Mouse (Mus musculus) MEL (cell line): ENCODE measurements around the gene Slc9b2. TPM values are rescaled to one million over a fixed set of nuclear protein-coding genes. Genes with fewer than 3 reads are reported as not detected.

Experiments used
- DNase-seq: peaks from one replicate; pipeline ENCODE4 v3.0.0; 2011; ENCODE audit warnings: low read depth, low spot score
- H3K27ac ChIP-seq: 2 replicates; pipeline ENCODE4 v1.5.1; 2012; ENCODE audit warnings: low read depth, mild to moderate bottlenecking, control low read depth, low read length, moderate library complexity; ENCODE audit not compliant: control insufficient read depth
- H3K27me3 ChIP-seq, 2 experiments: fragments of 150-350 bp in 1 of 2; sonication (generic) in 1 of 2; 2 replicates each; pipeline ENCODE4 v1.6.1; 2012; ENCODE audit warnings: low read length in 2 of 2, mild to moderate bottlenecking in 2 of 2, improper control_type of control experiment in 1 of 2, moderate library complexity in 1 of 2; ENCODE audit not compliant: insufficient read depth in 2 of 2, control insufficient read depth in 1 of 2
- H3K36me3 ChIP-seq, 2 experiments: 2 replicates each; pipeline ENCODE4 v1.6.1; 2012 to 2014; ENCODE audit warnings: low read length in 2 of 2, improper control_type of control experiment in 1 of 2, inconsistent platforms in 1 of 2, mild to moderate bottlenecking in 1 of 2; ENCODE audit not compliant: insufficient read depth in 2 of 2, control insufficient read depth in 1 of 2
- H3K4me1 ChIP-seq, 2 experiments: fragments of 150-350 bp in 1 of 2; sonication (generic) in 1 of 2; 2 replicates each; pipeline ENCODE4 v1.6.1; 2012; ENCODE audit warnings: low read length in 2 of 2, improper control_type of control experiment in 1 of 2, mild to moderate bottlenecking in 1 of 2; ENCODE audit not compliant: insufficient read depth in 2 of 2, control insufficient read depth in 1 of 2
- H3K4me3 ChIP-seq, 2 experiments: fragments of 150-350 bp in 1 of 2; sonication (generic) in 1 of 2; 2 replicates each; pipeline ENCODE4 v1.5.1; 2012; ENCODE audit warnings: low read depth in 2 of 2, low read length in 2 of 2, mild to moderate bottlenecking in 2 of 2, moderate library complexity in 2 of 2, control low read depth in 1 of 2, improper control_type of control experiment in 1 of 2; ENCODE audit not compliant: control insufficient read depth in 1 of 2, insufficient read depth in 1 of 2
- H3K79me2 ChIP-seq: 2 replicates; pipeline ENCODE4 v1.6.1; 2012; ENCODE audit warnings: mild to moderate bottlenecking, low read length, moderate library complexity; ENCODE audit not compliant: control insufficient read depth, poor library complexity, insufficient read depth
- H3K9ac ChIP-seq: 2 replicates; pipeline ENCODE4 v1.6.1; 2012; ENCODE audit warnings: low read depth, mild to moderate bottlenecking, control low read depth, low read length, moderate library complexity; ENCODE audit not compliant: control insufficient read depth, poor library complexity, severe bottlenecking
- H3K9me3 ChIP-seq: fragments of 150-350 bp; sonication (generic); replicated peaks from 2 replicates; pipeline ENCODE4 v1.6.1; 2012; ENCODE audit warnings: mild to moderate bottlenecking, low read length, improper control_type of control experiment, moderate library complexity; ENCODE audit not compliant: insufficient read depth
- E2F4 ChIP-seq: IDR thresholded peaks from 2 replicates; pipeline ENCODE4 v1.6.1; 2011; ENCODE audit warnings: low read depth, low read length, improper control_type of control experiment, borderline replicate concordance
- ELF1 ChIP-seq: IDR thresholded peaks from 2 replicates; pipeline ENCODE4 v1.6.1; 2014; ENCODE audit warnings: low read depth, mild to moderate bottlenecking, inconsistent platforms, low read length, improper control_type of control experiment, moderate library complexity
- EP300 ChIP-seq, 2 experiments: IDR thresholded peaks; 2 replicates each; pipeline ENCODE4 v1.6.1; 2011; ENCODE audit warnings: improper control_type of control experiment in 2 of 2, low read length in 2 of 2, low read depth in 1 of 2, mild to moderate bottlenecking in 1 of 2
- ETS1 ChIP-seq: IDR thresholded peaks from 2 replicates; pipeline ENCODE4 v1.6.1; 2012; ENCODE audit warnings: low read depth, mild to moderate bottlenecking, inconsistent platforms, low read length, improper control_type of control experiment, moderate library complexity
- GABPA ChIP-seq: IDR thresholded peaks from 2 replicates; pipeline ENCODE4 v1.6.1; 2012; ENCODE audit warnings: low read depth, mild to moderate bottlenecking, inconsistent platforms, low read length, improper control_type of control experiment, moderate library complexity
- HCFC1 ChIP-seq: IDR thresholded peaks from 2 replicates; pipeline ENCODE4 v1.6.1; 2012; ENCODE audit warnings: low read depth, mild to moderate bottlenecking, inconsistent platforms, low read length, improper control_type of control experiment, moderate library complexity
- JUND ChIP-seq: IDR thresholded peaks from 2 replicates; pipeline ENCODE4 v1.6.1; 2011; ENCODE audit warnings: low read depth, mild to moderate bottlenecking, improper control_type of control experiment, low read length
- KAT2A ChIP-seq: conservative IDR thresholded peaks from 2 replicates; pipeline ENCODE4 v1.6.1; 2012; ENCODE audit warnings: low read depth, low read length, improper control_type of control experiment, inconsistent platforms
- MAX ChIP-seq: IDR thresholded peaks from 2 replicates; pipeline ENCODE4 v1.6.1; 2011; ENCODE audit warnings: low read length, improper control_type of control experiment
- MAZ ChIP-seq: IDR thresholded peaks from 2 replicates; pipeline ENCODE4 v1.6.1; 2012; ENCODE audit warnings: low read depth, mild to moderate bottlenecking, inconsistent platforms, low read length, improper control_type of control experiment
- MEF2A ChIP-seq: IDR thresholded peaks from 2 replicates; pipeline ENCODE4 v1.6.1; 2014; ENCODE audit warnings: low read depth, mild to moderate bottlenecking, inconsistent platforms, low read length, improper control_type of control experiment; ENCODE audit not compliant: poor library complexity, insufficient replicate concordance, severe bottlenecking; ENCODE audit errors: extremely low read depth
- MXI1 ChIP-seq: IDR thresholded peaks from 2 replicates; pipeline ENCODE4 v1.6.1; 2011; ENCODE audit warnings: mild to moderate bottlenecking, low read depth, low read length, improper control_type of control experiment
- NRF1 ChIP-seq: IDR thresholded peaks from 2 replicates; pipeline ENCODE4 v1.6.1; 2014; ENCODE audit warnings: low read depth, mild to moderate bottlenecking, inconsistent platforms, low read length, improper control_type of control experiment, moderate library complexity; ENCODE audit not compliant: poor library complexity, insufficient read depth, severe bottlenecking
- POLR2AphosphoS2 ChIP-seq: IDR thresholded peaks from 2 replicates; pipeline ENCODE4 v1.6.1; 2011; ENCODE audit warnings: low read length, improper control_type of control experiment
- POLR2AphosphoS5 ChIP-seq: IDR thresholded peaks from 2 replicates; pipeline ENCODE4 v1.6.1; 2012; ENCODE audit warnings: low read depth, borderline replicate concordance, mild to moderate bottlenecking, inconsistent platforms, low read length, moderate library complexity, mixed read lengths
- RAD21 ChIP-seq: IDR thresholded peaks from 2 replicates; pipeline ENCODE4 v1.6.1; 2011; ENCODE audit warnings: mild to moderate bottlenecking, low read depth, low read length, improper control_type of control experiment
- SIN3A ChIP-seq: IDR thresholded peaks from 2 replicates; pipeline ENCODE4 v1.6.1; 2012; ENCODE audit warnings: low read length, improper control_type of control experiment, inconsistent platforms
- TAL1 ChIP-seq: IDR thresholded peaks from 2 replicates; pipeline ENCODE4 v1.6.1; 2012; ENCODE audit warnings: mild to moderate bottlenecking, inconsistent platforms, low read length, moderate library complexity, mixed read lengths
- TBP ChIP-seq: IDR thresholded peaks from 2 replicates; pipeline ENCODE4 v1.8.0; 2011; ENCODE audit warnings: low read depth, low read length, improper control_type of control experiment
- USF1 ChIP-seq: IDR thresholded peaks from 2 replicates; pipeline ENCODE4 v1.6.1; 2014; ENCODE audit warnings: low read depth, mild to moderate bottlenecking, inconsistent platforms, low read length, improper control_type of control experiment, moderate library complexity
- ZC3H11A ChIP-seq: IDR thresholded peaks from 2 replicates; pipeline ENCODE4 v1.6.1; 2012; ENCODE audit warnings: low read depth, mild to moderate bottlenecking, inconsistent platforms, low read length, improper control_type of control experiment
- ZNF384 ChIP-seq: IDR thresholded peaks from 2 replicates; pipeline ENCODE4 v1.6.1; 2012; ENCODE audit warnings: low read depth, mild to moderate bottlenecking, inconsistent platforms, low read length, improper control_type of control experiment
- polyA plus RNA-seq, 2 experiments: library from polyadenylated mRNA; stranded (reverse) in 1 of 2; unstranded in 1 of 2; fragments of >175 nt in 1 of 2; fragments of >200 nt in 1 of 2; gene quantifications; 2 replicates each; pipeline versions ENCODE4 v1.2.1 to v1.2.4; 2012; ENCODE audit warnings: low replicate concordance in 2 of 2, low read depth in 1 of 2; ENCODE audit not compliant: insufficient read length in 2 of 2, insufficient read depth in 1 of 2, missing spikeins in 1 of 2
- total RNA-seq: library from RNA; depleted of rRNA; stranded (reverse); fragments of 300-350 nt; gene quantifications from 2 replicates; pipeline ENCODE4 v1.2.3, GENCODE M21; 2012

Slc9b2 gene
- total and polyA plus RNA-seq, 3 experiments: 1.0 to 1.3 TPM; not detected in 1

DNA sequence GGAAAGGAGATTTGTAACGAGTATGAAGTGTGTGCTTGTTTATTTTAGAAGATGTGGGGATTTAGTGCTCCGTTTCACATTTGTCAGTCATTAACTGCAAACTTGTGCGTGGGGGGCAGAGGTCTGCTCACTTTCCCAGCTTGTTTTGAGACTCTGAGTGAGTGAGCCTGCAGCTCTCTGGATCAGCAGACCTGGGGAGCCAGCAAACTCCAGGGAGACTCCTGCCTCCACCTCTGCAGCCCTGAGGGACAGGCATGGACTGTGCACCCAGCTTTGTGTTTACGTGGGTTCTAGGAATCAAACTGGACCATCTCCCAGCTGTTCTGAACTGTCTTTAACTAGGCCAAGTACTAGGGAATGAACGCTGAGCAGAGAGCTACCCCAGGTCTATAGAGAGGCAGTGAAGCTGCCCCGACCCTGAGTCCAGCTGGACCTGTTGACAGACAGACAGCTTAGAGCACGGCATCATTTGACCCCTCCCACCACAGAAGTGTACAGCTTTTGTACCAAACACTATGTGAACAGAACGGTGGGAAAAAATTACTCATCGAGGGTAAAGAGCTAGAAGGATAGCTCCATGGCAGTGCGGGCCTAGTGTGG lies 38.0 kb upstream of the Slc9b2 start:
- peaks cover 0 to 15% of the 10 kb centered on the region in 2 experiments; a peak in 2 of 4 replicates for H3K36me3 ChIP-seq

DNA sequence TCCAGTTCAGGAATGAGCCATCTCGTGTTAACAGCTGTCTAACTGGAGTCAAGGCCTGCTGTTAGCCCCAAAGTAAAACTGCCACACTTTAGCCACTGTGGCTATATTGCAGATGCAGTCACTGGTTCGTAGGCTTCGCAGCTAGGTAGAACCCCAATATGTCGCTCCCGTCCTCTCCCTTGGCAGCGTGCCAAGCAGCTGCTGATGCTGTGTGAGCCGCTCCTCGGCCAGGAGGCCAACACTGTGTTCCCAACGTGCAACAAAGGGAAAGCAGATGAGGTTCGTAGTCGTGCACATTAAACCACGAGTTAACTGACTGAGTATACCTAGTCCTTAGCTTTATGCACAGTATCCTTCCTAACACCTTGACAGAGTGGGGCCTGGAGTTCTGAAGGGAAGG lies 34.9 kb upstream of the Slc9b2 start:
- Histone ChIP-seq H3K27me3 (no peaks in the 10 kb centered on the region), H3K79me2 (no peaks in the 10 kb centered on the region), H3K4me3 (no peak overlapping the region), H3K36me3 (peaks cover 0 to 5% of the 10 kb centered on the region in 2 experiments; a peak in 2 of 4 replicates), H3K9me3 (no peaks in the 10 kb centered on the region), H3K4me1 (no peaks in the 10 kb centered on the region), H3K27ac (no peak overlapping the region), H3K9ac (no peak overlapping the region)
- no peak for TF ChIP-seq MXI1
- TF ChIP-seq TAL1: no peak
- TF ChIP-seq HCFC1: no peak
- DNase-seq: no peak

More for the DNA sequence above, 38.0 kb upstream of the Slc9b2 start:
- Histone ChIP-seq H3K4me3 (no peak overlapping the region), H3K79me2 (no peaks in the 10 kb centered on the region), H3K4me1 (no peaks in the 10 kb centered on the region), H3K27ac (no peak overlapping the region), H3K9me3 (no peaks in the 10 kb centered on the region), H3K27me3 (no peaks in the 10 kb centered on the region), H3K9ac (no peak overlapping the region)
- TF ChIP-seq MAX (no peak), TBP (no peak), ZC3H11A (no peak), MEF2A (no peak), MAZ (no peak), GABPA (no peak), SIN3A (no peak), ELF1 (no peak), NRF1 (no peak), E2F4 (no peak), RAD21 (no peak), KAT2A (no peak), POLR2AphosphoS2 (no peak), EP300 (IDR thresholded peaks at IDR 0.05; ENCODE audit: low read depth in 1 of 2, low read length in 2 of 2) (no peak), POLR2AphosphoS5 (no peak), ZNF384 (no peak), USF1 (no peak), ETS1 (no peak), JUND (no peak)
- no peak for DNase-seq
